Mouse (Mus musculus) liver, embryonic 13.5 days (tissue): ENCODE results near the gene Rrp9. TPM values are rescaled to one million over a fixed set of nuclear protein-coding genes. Genes with fewer than 3 reads are reported as not detected.

ENCODE experiments used
- ATAC-seq: fragments of 200-750 bp; cut with Nextera tagmentation; 2 replicates; pipeline ENCODE4 v1.8.0; 2017; ENCODE audit warnings: low read depth, mild to moderate bottlenecking, moderate number of reproducible peaks, moderate library complexity
- DNase-seq: peaks from one replicate; pipeline ENCODE4 v3.0.0; 2022
- H3K27ac ChIP-seq: fragments of 300-500 bp; sonication (generic); 2 replicates; pipeline ENCODE4 v1.5.1; 2015; ENCODE audit warnings: moderate library complexity, mild to moderate bottlenecking, inconsistent platforms
- H3K27me3 ChIP-seq: fragments of 300-500 bp; sonication (generic); 2 replicates; pipeline ENCODE4 v1.6.1; 2015; ENCODE audit warnings: mild to moderate bottlenecking, inconsistent platforms
- H3K36me3 ChIP-seq: fragments of 300-500 bp; sonication (generic); 2 replicates; pipeline ENCODE4 v1.6.1; 2015; ENCODE audit warnings: mild to moderate bottlenecking, inconsistent platforms
- H3K4me1 ChIP-seq: fragments of 300-500 bp; sonication (generic); replicated peaks from 2 replicates; pipeline ENCODE4 v1.6.1; 2015; ENCODE audit warnings: inconsistent platforms
- H3K4me2 ChIP-seq: fragments of 300-500 bp; sonication (generic); 2 replicates; pipeline ENCODE4 v1.6.1; 2015; ENCODE audit warnings: inconsistent platforms, mild to moderate bottlenecking, moderate library complexity
- H3K4me3 ChIP-seq: fragments of 300-500 bp; sonication (generic); replicated peaks from 2 replicates; pipeline ENCODE4 v1.5.1; 2015; ENCODE audit warnings: mild to moderate bottlenecking, inconsistent platforms
- H3K9ac ChIP-seq: fragments of 300-500 bp; sonication (generic); 2 replicates; pipeline ENCODE4 v1.6.1; 2015; ENCODE audit warnings: mild to moderate bottlenecking, inconsistent platforms
- H3K9me3 ChIP-seq: fragments of 300-500 bp; sonication (generic); replicated peaks from 2 replicates; pipeline ENCODE4 v1.6.1; 2016; ENCODE audit warnings: inconsistent platforms
- WGBS: fragments of 180-500 bp; shearing (Covaris S2); methylation state at CpG from one replicate; pipeline ENCODE4 v1.1.7; 2015; ENCODE audit not compliant: insufficient replicate concordance; 5-methylcytosine and 5-hydroxymethylcytosine counted together
- polyA plus RNA-seq: library from polyadenylated mRNA; unstranded; fragments of >200 nt; fragmentation: Nextera tagmentation; extraction: Ambion mirVana; gene quantifications from 2 replicates; pipeline ENCODE4 v1.2.1, GENCODE M21; 2015

The Rrp9 gene
- polyA plus RNA-seq, 1 experiment from 2014 or later, result 44.2 TPM

GRCm38 (mm10) chr9:106476002-106476923 lies 500 bp downstream of the Rrp9 start:
- Histone ChIP-seq H3K4me3 (peak overlapping the region; percentile 9; the same call in 1 of the 2 replicates), H3K27ac (0 out of 2 replicates have a peak overlapping the region, but pooled peaks have one; percentile 35), H3K4me2 (peak overlapping the region; percentile 98), H3K9ac (peak overlapping the region; percentile 15; the same call in 1 of the 2 replicates), H3K36me3 (peaks cover 19% of the 10 kb centered on the region), H3K27me3 (no peaks in the 10 kb centered on the region), H3K4me1 (peaks cover 51% of the 10 kb centered on the region), H3K9me3 (no peaks in the 10 kb centered on the region)
- ATAC-seq, result 0 out of 2 replicates have a peak, but pooled peaks have one; percentile 1
- DNase-seq, result peak; percentile 20
- 17% methylated on average over 16 of the region's 16 CpGs for WGBS

- peak; percentile 98 for ATAC-seq
- H3K9ac ChIP-seq, result peak within 1 kb of the TSS; percentile 73
- H3K4me1 ChIP-seq, result peaks cover 51% of the 10 kb centered on the region
- 0 out of 2 replicates have a peak within 1 kb of the TSS, but pooled peaks have one; percentile 35 for H3K27ac ChIP-seq
- peaks cover 25% of the 10 kb centered on the region for H3K36me3 ChIP-seq
- WGBS, result 0% methylated on average over 41 of the region's 41 CpGs
- peak; percentile 99 for DNase-seq
- peak within 1 kb of the TSS; percentile 75 for H3K4me3 ChIP-seq
- H3K9me3 ChIP-seq, result no peaks in the 10 kb centered on the region
- H3K4me2 ChIP-seq, result peak within 1 kb of the TSS; percentile 98
- H3K27me3 ChIP-seq, result no peaks in the 10 kb centered on the region
These were observed 1.2 kb downstream of the Rrp9 start, which contains the start of gene Parp3 for GRCm38 (mm10) chr9:106476924-106477484. Gene Parp3 (minus strand): TSS chr9:106476949.

- no peak overlapping the region for H3K27ac ChIP-seq
- H3K4me3 ChIP-seq, result peak overlapping the region; percentile 75
- DNase-seq, result no peak
- H3K9ac ChIP-seq, result peak overlapping the region; percentile 73
- peaks cover 51% of the 10 kb centered on the region for H3K4me1 ChIP-seq
- under 1% methylated on average over 16 of the region's 16 CpGs for WGBS
- no peaks in the 10 kb centered on the region for H3K9me3 ChIP-seq
- H3K4me2 ChIP-seq, result peak overlapping the region; percentile 98
- ATAC-seq, result no peak
- H3K27me3 ChIP-seq, result no peaks in the 10 kb centered on the region
- peaks cover 29% of the 10 kb centered on the region for H3K36me3 ChIP-seq
These were observed 1.9 kb downstream of the Rrp9 start for GRCm38 (mm10) chr9:106477649-106478048.

- Histone ChIP-seq H3K4me1 (peaks cover 51% of the 10 kb centered on the region), H3K9ac (peak overlapping the region; percentile 73), H3K36me3 (peaks cover 33% of the 10 kb centered on the region), H3K4me3 (peak overlapping the region; percentile 75), H3K4me2 (peak overlapping the region; percentile 98), H3K9me3 (no peaks in the 10 kb centered on the region), H3K27ac (no peak overlapping the region), H3K27me3 (no peaks in the 10 kb centered on the region)
- ATAC-seq (no peak), DNase-seq (no peak)
- 62% methylated on average over 9 of the region's 9 CpGs for WGBS
These were observed 2.3 kb downstream of the Rrp9 start for GRCm38 (mm10) chr9:106478101-106478500.

DNA sequence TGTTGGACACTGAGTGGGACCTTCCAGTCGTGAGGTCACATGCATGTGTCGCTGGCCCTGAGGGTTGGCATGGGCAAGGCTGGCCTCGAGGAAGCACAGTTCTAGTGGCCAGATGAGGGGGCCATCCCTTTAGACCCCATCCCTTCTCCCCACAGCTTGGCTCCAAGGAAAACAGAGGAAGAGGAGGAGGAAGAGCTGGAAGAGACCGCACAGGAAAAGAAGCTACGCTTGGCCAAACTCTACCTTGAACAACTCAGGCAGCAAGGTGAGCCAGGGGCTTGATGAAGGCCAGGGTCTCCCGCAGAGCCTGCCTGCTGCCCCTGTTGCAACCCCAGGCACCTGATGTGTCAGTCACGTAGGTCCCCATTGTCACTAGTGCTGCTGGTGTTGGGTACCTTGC lies 4.8 kb downstream of the Rrp9 start:
- Histone ChIP-seq H3K4me3 (no peak overlapping the region), H3K36me3 (peaks cover 57% of the 10 kb centered on the region), H3K4me2 (no peak overlapping the region), H3K9me3 (no peaks in the 10 kb centered on the region), H3K4me1 (peaks cover 35% of the 10 kb centered on the region), H3K9ac (no peak overlapping the region), H3K27ac (no peak overlapping the region), H3K27me3 (no peaks in the 10 kb centered on the region)
- DNase-seq (no peak), ATAC-seq (no peak)
- 70% methylated on average over 7 of the region's 7 CpGs for WGBS

DNA sequence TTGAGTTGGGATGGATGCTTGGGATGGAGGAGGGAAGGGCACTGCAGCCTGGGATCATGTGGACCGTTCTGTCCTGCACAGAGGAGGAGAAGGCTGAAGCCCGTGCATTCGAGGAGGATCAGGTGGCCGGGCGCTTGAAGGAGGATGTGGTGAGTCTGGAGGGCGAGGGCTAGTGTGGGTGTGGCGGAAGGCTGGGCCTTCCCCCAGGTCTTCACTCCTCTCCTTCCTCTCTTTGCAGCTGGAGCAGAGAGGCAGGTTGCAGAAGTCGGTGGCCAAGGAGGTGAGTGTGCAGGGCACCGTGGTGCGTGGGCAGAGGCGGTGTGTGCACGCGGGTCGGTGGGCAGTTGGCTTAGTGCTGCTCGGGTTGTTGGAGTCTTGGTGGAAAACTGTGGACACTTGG lies 5.3 kb downstream of the Rrp9 start:
- H3K27me3 ChIP-seq, result no peaks in the 10 kb centered on the region
- no peaks in the 10 kb centered on the region for H3K9me3 ChIP-seq
- H3K9ac ChIP-seq, result no peak overlapping the region
- H3K4me3 ChIP-seq, result no peak overlapping the region
- H3K27ac ChIP-seq, result no peak overlapping the region
- peaks cover 63% of the 10 kb centered on the region for H3K36me3 ChIP-seq
- DNase-seq (no peak), ATAC-seq (no peak)
- peaks cover 30% of the 10 kb centered on the region for H3K4me1 ChIP-seq
- H3K4me2 ChIP-seq, result no peak overlapping the region
- 77% methylated on average over 15 of the region's 15 CpGs for WGBS

DNA sequence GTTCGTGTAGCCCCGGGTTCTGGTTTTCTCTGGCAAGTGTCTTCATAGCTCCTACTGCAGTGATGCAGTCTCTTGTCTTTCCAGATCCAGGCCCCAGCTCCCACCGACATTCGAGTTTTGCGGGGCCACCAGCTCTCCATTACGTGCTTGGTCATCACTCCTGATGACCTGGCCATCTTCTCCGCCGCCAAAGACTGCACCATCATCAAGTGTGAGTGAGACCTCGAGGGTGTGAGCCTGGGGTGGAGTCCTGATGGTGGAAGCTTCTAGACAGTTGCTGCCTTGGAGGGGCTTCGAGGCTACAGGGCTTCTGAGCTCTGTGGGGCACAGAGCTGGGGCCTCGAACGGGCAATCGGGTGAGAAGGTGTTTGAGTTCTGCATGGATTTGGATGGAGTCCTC lies 5.9 kb downstream of the Rrp9 start:
- Histone ChIP-seq H3K27me3 (no peaks in the 10 kb centered on the region), H3K9me3 (no peaks in the 10 kb centered on the region), H3K4me1 (peaks cover 24% of the 10 kb centered on the region), H3K9ac (no peak overlapping the region), H3K4me3 (no peak overlapping the region), H3K4me2 (no peak overlapping the region), H3K27ac (no peak overlapping the region), H3K36me3 (peaks cover 64% of the 10 kb centered on the region)
- WGBS, result 81% methylated on average over 13 of the region's 13 CpGs
- ATAC-seq, result no peak
- DNase-seq, result no peak

GRCm38 (mm10) chr9:106482578-106483115 lies 6.9 kb downstream of the Rrp9 start:
- 80% methylated on average over 17 of the region's 17 CpGs for WGBS
- ATAC-seq (no peak), DNase-seq (no peak)
- peaks cover 64% of the 10 kb centered on the region for H3K36me3 ChIP-seq
- no peak overlapping the region for H3K9ac ChIP-seq
- H3K9me3 ChIP-seq, result no peaks in the 10 kb centered on the region
- H3K4me1 ChIP-seq, result peaks cover 17% of the 10 kb centered on the region
- no peaks in the 10 kb centered on the region for H3K27me3 ChIP-seq
- H3K4me2 ChIP-seq, result no peak overlapping the region
- no peak overlapping the region for H3K27ac ChIP-seq
- no peak overlapping the region for H3K4me3 ChIP-seq

DNA sequence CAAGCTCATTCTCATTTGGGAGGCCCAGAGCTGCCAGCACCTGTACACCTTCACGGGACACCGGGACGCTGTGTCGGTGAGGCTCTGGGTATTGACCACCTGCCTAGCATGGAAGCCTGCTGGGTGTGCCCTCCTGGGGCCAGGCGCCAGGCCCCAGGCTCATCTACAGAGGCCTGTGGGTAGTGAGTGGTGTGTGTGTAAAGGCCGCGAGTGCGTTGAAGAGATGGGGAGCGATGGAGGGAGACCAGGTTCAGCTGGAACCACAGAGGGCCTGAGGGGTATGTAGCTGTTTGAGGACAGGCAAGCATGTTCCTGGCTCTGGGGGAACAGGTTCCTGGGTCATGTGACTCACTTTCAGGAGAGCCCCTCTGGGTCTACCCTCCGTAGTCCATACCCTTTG lies 7.4 kb downstream of the Rrp9 start:
- Histone ChIP-seq H3K9ac (no peak overlapping the region), H3K4me2 (no peak overlapping the region), H3K36me3 (peaks cover 64% of the 10 kb centered on the region), H3K4me3 (no peak overlapping the region), H3K27ac (no peak overlapping the region), H3K27me3 (no peaks in the 10 kb centered on the region), H3K9me3 (no peaks in the 10 kb centered on the region), H3K4me1 (peaks cover 13% of the 10 kb centered on the region)
- no peak for DNase-seq
- no peak; the same call in 1 of the 2 replicates for ATAC-seq
- 91% methylated on average over 10 of the region's 10 CpGs for WGBS

- no peak overlapping the region for H3K4me2 ChIP-seq
- DNase-seq, result no peak
- no peak overlapping the region for H3K27ac ChIP-seq
- no peak overlapping the region for H3K9ac ChIP-seq
- H3K4me1 ChIP-seq, result peaks cover 8% of the 10 kb centered on the region
- H3K36me3 ChIP-seq, result peaks cover 64% of the 10 kb centered on the region
- ATAC-seq, result 0 out of 2 replicates have a peak, but pooled peaks have one; percentile 11
- no peaks in the 10 kb centered on the region for H3K9me3 ChIP-seq
- 88% methylated on average over 17 of the region's 17 CpGs for WGBS
- H3K4me3 ChIP-seq, result no peak overlapping the region
- no peaks in the 10 kb centered on the region for H3K27me3 ChIP-seq
These were observed 7.8 kb downstream of the Rrp9 start for GRCm38 (mm10) chr9:106483606-106484005.

DNA sequence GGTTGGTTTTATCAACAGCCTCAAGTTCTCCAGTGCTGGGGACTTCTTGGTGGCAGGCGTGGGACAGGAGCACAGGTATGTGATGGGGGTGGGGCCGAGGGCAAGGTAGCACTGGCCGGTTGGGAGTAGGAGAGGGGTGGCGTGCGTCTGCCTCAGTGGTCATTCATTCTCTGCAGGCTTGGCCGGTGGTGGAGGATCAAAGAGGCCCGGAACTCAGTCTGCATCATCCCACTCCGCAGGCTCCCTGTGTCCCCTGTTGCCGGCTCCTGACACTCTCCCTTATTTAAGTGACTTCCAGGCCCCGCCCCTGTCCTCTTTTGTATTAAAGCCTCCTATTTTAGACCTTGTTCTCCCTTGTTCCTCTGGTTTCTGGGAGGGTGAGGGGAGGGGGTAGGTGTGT lies 9.3 kb downstream of the Rrp9 start:
- Histone ChIP-seq H3K36me3 (peaks cover 57% of the 10 kb centered on the region), H3K4me3 (no peak overlapping the region), H3K27ac (no peak overlapping the region), H3K4me2 (no peak overlapping the region), H3K4me1 (no peaks in the 10 kb centered on the region), H3K27me3 (no peaks in the 10 kb centered on the region), H3K9ac (no peak overlapping the region), H3K9me3 (no peaks in the 10 kb centered on the region)
- DNase-seq (no peak), ATAC-seq (no peak)
- whole genome bisulfite sequencing, result 85% methylated on average over 10 of the region's 10 CpGs
